Mouse (Mus musculus) CH12.LX (cell line): ENCODE results near the gene Inpp5f. TPM values are rescaled to one million over a fixed set of nuclear protein-coding genes. Genes with fewer than 3 reads are reported as not detected.

ENCODE experiments used
- DNase-seq: peaks from one replicate; pipeline ENCODE4 v3.0.0-alpha.2; 2013; ENCODE audit errors: extremely low read depth
- H3K27ac ChIP-seq: 2 replicates; pipeline ENCODE4 v1.5.1; 2012; ENCODE audit warnings: low read depth, mild to moderate bottlenecking, control low read depth, moderate library complexity; ENCODE audit not compliant: insufficient read depth
- H3K27me3 ChIP-seq: replicated peaks from 2 replicates; pipeline ENCODE3; 2012; ENCODE audit warnings: inconsistent platforms
- H3K36me3 ChIP-seq, 2 experiments: replicated peaks in 1 of 2; 2 replicates each; pipeline versions ENCODE3 to v1.6.1; 2012; ENCODE audit warnings: inconsistent platforms in 1 of 2, low read length in 1 of 2, mild to moderate bottlenecking in 1 of 2, mixed read lengths in 1 of 2, moderate library complexity in 1 of 2; ENCODE audit not compliant: control insufficient read depth in 1 of 2, insufficient read depth in 1 of 2
- H3K4me1 ChIP-seq, 2 experiments: 2 replicates each; pipeline ENCODE4 v1.6.1; 2012; ENCODE audit warnings: inconsistent platforms in 1 of 2, moderate library complexity in 1 of 2; ENCODE audit not compliant: insufficient read depth in 2 of 2, control insufficient read depth in 1 of 2
- H3K4me2 ChIP-seq: 2 replicates; pipeline ENCODE4 v1.6.1; 2012; ENCODE audit warnings: low read depth, mild to moderate bottlenecking, control low read depth; ENCODE audit not compliant: poor library complexity, insufficient read depth, severe bottlenecking
- H3K4me3 ChIP-seq, 3 experiments: fragments of 150-350 bp in 1 of 3; sonication (generic) in 1 of 3; replicated peaks in 1 of 3; 2 replicates each; pipeline versions ENCODE3 to v1.5.1; 2011 to 2012; ENCODE audit warnings: low read depth in 2 of 3, low read length in 2 of 3, mild to moderate bottlenecking in 2 of 3, moderate library complexity in 2 of 3, control low read depth in 1 of 3, improper control_type of control experiment in 1 of 3, inconsistent platforms in 1 of 3, mixed read lengths in 1 of 3; ENCODE audit not compliant: poor library complexity in 1 of 3
- H3K79me2 ChIP-seq: replicated peaks from 2 replicates; pipeline ENCODE4 v1.6.1; 2012; ENCODE audit warnings: mild to moderate bottlenecking, moderate library complexity; ENCODE audit not compliant: control insufficient read depth, poor library complexity, insufficient read depth, severe bottlenecking; ENCODE audit errors: extremely low read depth
- H3K9ac ChIP-seq: 2 replicates; pipeline ENCODE4 v1.6.1; 2012; ENCODE audit warnings: low read depth, mild to moderate bottlenecking, control low read depth, moderate library complexity; ENCODE audit not compliant: insufficient read depth
- H3K9me3 ChIP-seq: replicated peaks from 2 replicates; pipeline ENCODE3; 2012; ENCODE audit warnings: low read length, inconsistent platforms, mixed read lengths
- CHD1 ChIP-seq: IDR thresholded peaks from 2 replicates; pipeline ENCODE4 v1.6.1; 2012; ENCODE audit warnings: low read depth, low read length, improper control_type of control experiment, inconsistent platforms
- CHD2 ChIP-seq: IDR thresholded peaks from 2 replicates; pipeline ENCODE4 v1.6.1; 2011; ENCODE audit warnings: low read length, improper control_type of control experiment
- E2F4 ChIP-seq: IDR thresholded peaks from 2 replicates; pipeline ENCODE4 v1.6.1; 2011; ENCODE audit warnings: low read depth, low read length, improper control_type of control experiment; ENCODE audit not compliant: insufficient replicate concordance
- KAT2A ChIP-seq: IDR thresholded peaks from 2 replicates; pipeline ENCODE4 v1.6.1; 2012; ENCODE audit warnings: low read length, improper control_type of control experiment, inconsistent platforms; ENCODE audit not compliant: insufficient replicate concordance
- MAFK ChIP-seq: IDR thresholded peaks from 2 replicates; pipeline ENCODE4 v1.6.1; 2011; ENCODE audit warnings: low read length, improper control_type of control experiment; ENCODE audit not compliant: insufficient replicate concordance
- MEF2A ChIP-seq: IDR thresholded peaks from 2 replicates; pipeline ENCODE4 v1.6.1; 2014; ENCODE audit warnings: low read depth, mild to moderate bottlenecking, inconsistent platforms, low read length, improper control_type of control experiment, borderline replicate concordance
- MXI1 ChIP-seq: IDR thresholded peaks from 2 replicates; pipeline ENCODE4 v1.6.1; 2011; ENCODE audit warnings: mild to moderate bottlenecking, low read depth, low read length, improper control_type of control experiment
- NELFE ChIP-seq: IDR thresholded peaks from 2 replicates; pipeline ENCODE4 v1.6.1; 2011; ENCODE audit warnings: low read depth, low read length, improper control_type of control experiment
- POLR2A ChIP-seq: IDR thresholded peaks from 2 replicates; pipeline ENCODE4 v1.6.1; 2011; ENCODE audit warnings: low read depth, mild to moderate bottlenecking, improper control_type of control experiment, low read length
- POLR2AphosphoS2 ChIP-seq: IDR thresholded peaks from 2 replicates; pipeline ENCODE4 v1.6.1; 2011; ENCODE audit warnings: low read depth, low read length, improper control_type of control experiment
- RAD21 ChIP-seq: IDR thresholded peaks from 2 replicates; pipeline ENCODE4 v1.6.1; 2011; ENCODE audit warnings: low read depth, mild to moderate bottlenecking, low read length, improper control_type of control experiment, moderate library complexity
- TBP ChIP-seq: conservative IDR thresholded peaks from 2 replicates; pipeline ENCODE4 v1.6.1; 2011; ENCODE audit warnings: low read depth, low read length, improper control_type of control experiment
- TCF12 ChIP-seq: IDR thresholded peaks from 2 replicates; pipeline ENCODE4 v1.6.1; 2014; ENCODE audit warnings: low read depth, mild to moderate bottlenecking, inconsistent platforms, low read length, improper control_type of control experiment
- UBTF ChIP-seq: IDR thresholded peaks from 2 replicates; pipeline ENCODE4 v1.6.1; 2012; ENCODE audit warnings: low read depth, mild to moderate bottlenecking, inconsistent platforms, low read length, improper control_type of control experiment, moderate library complexity
- USF1 ChIP-seq: IDR thresholded peaks from 2 replicates; pipeline ENCODE4 v1.6.1; 2014; ENCODE audit warnings: low read depth, mild to moderate bottlenecking, inconsistent platforms, low read length, improper control_type of control experiment
- USF2 ChIP-seq: conservative IDR thresholded peaks from 2 replicates; pipeline ENCODE4 v1.6.1; 2011; ENCODE audit warnings: low read depth, low read length, improper control_type of control experiment
- ZKSCAN1 ChIP-seq: IDR thresholded peaks from 2 replicates; pipeline ENCODE4 v1.6.1; 2012; ENCODE audit warnings: low read depth, inconsistent platforms, low read length, improper control_type of control experiment, borderline replicate concordance
- dilution Hi-C: fragments of 300-500 bp; cut with MboI; formaldehyde crosslinking; loops from 2 replicates; pipeline ENCODE4 v1.14.3; 2020; ENCODE audit warnings: low sequenced_read_pairs; ENCODE audit not compliant: extremely low pct_unique_long_range_greater_than_20kb, extremely low pct_ligation_motif_present
- in situ Hi-C: fragments of 300-500 bp; cut with MboI; formaldehyde crosslinking; loops from 3 replicates; pipeline ENCODE4 v1.14.3; 2019; ENCODE audit warnings: low sequenced_read_pairs, low pct_ligation_motif_present, low pct_unique_long_range_greater_than_20kb, mixed read lengths
- polyA plus RNA-seq: library from polyadenylated mRNA; unstranded; fragments of >175 nt; gene quantifications from 2 replicates; pipeline ENCODE4 v1.2.1, GENCODE M21; 2012; ENCODE audit warnings: low read depth; ENCODE audit not compliant: insufficient read length
- total RNA-seq, 2 experiments: library from RNA; depleted of rRNA; stranded (reverse); fragments of 300-350 nt in 1 of 2; fragments of >200 nt in 1 of 2; gene quantifications; 2 replicates each; pipeline ENCODE4 v1.2.3; 2012 to 2014

Gene Inpp5f
- total and polyA plus RNA-seq, 3 experiments = 4.0 to 6.2 (median 5.5) TPM

- DNase-seq = no peak
- no peak overlapping the region for H3K27ac ChIP-seq
- dilution Hi-C loops (no loop called here), in situ Hi-C loops (no loop called here)
- no peak overlapping the region for H3K4me2 ChIP-seq
- no peaks in the 10 kb centered on the region for H3K27me3 ChIP-seq
- no peaks in the 10 kb centered on the region for H3K4me1 ChIP-seq
- no peak overlapping the region for H3K9ac ChIP-seq
- H3K36me3 ChIP-seq = no peaks in the 10 kb centered on the region
- no peak for TF ChIP-seq POLR2AphosphoS2
- TF ChIP-seq POLR2A = no peak
- no peak for TF ChIP-seq TCF12
- no peak for TF ChIP-seq NELFE
- no peak for TF ChIP-seq E2F4
- TF ChIP-seq UBTF = no peak
- TF ChIP-seq MAFK = no peak
- no peak for TF ChIP-seq MEF2A
- TF ChIP-seq CHD1 = no peak
- H3K4me3 ChIP-seq = no peak overlapping the region
- H3K9me3 ChIP-seq = no peaks in the 10 kb centered on the region
- no peaks in the 10 kb centered on the region for H3K79me2 ChIP-seq
Observed at GRCm38 (mm10) chr7:128591345-128592084, 19.6 kb upstream of the Inpp5f start.

- in situ Hi-C loops = no loop called here
- H3K9me3 ChIP-seq = peaks cover 3% of the 10 kb centered on the region
- no peak overlapping the region for H3K4me2 ChIP-seq
- H3K27me3 ChIP-seq = no peaks in the 10 kb centered on the region
- H3K27ac ChIP-seq = no peak overlapping the region
- no peaks in the 10 kb centered on the region for H3K36me3 ChIP-seq
- H3K9ac ChIP-seq = no peak overlapping the region
- no peak overlapping the region for H3K4me3 ChIP-seq
- DNase-seq = no peak
- dilution Hi-C loops = no loop called here
- no peaks in the 10 kb centered on the region for H3K4me1 ChIP-seq
- H3K79me2 ChIP-seq = no peaks in the 10 kb centered on the region
- TF ChIP-seq USF1 (no peak), TBP (no peak), CHD1 (no peak), TCF12 (no peak), MXI1 (no peak), E2F4 (no peak), RAD21 (no peak), NELFE (no peak), ZKSCAN1 (no peak), USF2 (no peak), CHD2 (no peak), KAT2A (no peak)
Observed at GRCm38 (mm10) chr7:128592118-128592935, 18.8 kb upstream of the Inpp5f start.
